In genomic region chr16:56717224-56718200, GRCm38 (mm10) we compare ENCODE assay signal across 8 mouse cellular contexts. TPM values are rescaled to one million over a fixed set of nuclear protein-coding genes. Genes with fewer than 3 reads are reported as not detected.
DNase-seq lines count a peak whose midpoint lies in the region; ATAC-seq and TF ChIP-seq lines count a peak whose summit lies in the region.

Gene Tfg (minus strand): TSS chr16:56717450.

- peak; percentile 98 for DNase-seq in MN1 (ENCODE audit: low spot score)
- DNase-seq in cerebellum, adult 9-10 months: peak; percentile 99
- peak; percentile 100 for DNase-seq in hindbrain, embryonic 10.5 days (ENCODE audit: low spot score)
- peak; percentile 99 for DNase-seq in layer of hippocampus, adult 9-11 months
- DNase-seq in lung, postnatal 0 days (ENCODE audit: low spot score): peak; percentile 100
- DNase-seq in ovary, postnatal 14 days (ENCODE audit: low spot score): peak; percentile 98
- peak; percentile 99 for DNase-seq in thymus, postnatal 14 days

- TF ChIP-seq EP300 in lung, postnatal 0 days (IDR thresholded peaks at IDR 0.05): no peak

- H3K36me3 ChIP-seq in hindbrain, embryonic 10.5 days: peaks cover 5% of the 10 kb centered on the region
- H3K36me3 ChIP-seq in lung, postnatal 0 days (ENCODE audit: insufficient read depth, low read length): no peaks in the 10 kb centered on the region

- H3K4me3 ChIP-seq in hindbrain, embryonic 10.5 days: peak within 1 kb of the TSS; percentile 87
- H3K4me3 ChIP-seq in lung, postnatal 0 days (ENCODE audit: low read depth, low read length): peak within 1 kb of the TSS; percentile 74

- no peaks in the 10 kb centered on the region for H3K9me3 ChIP-seq in hindbrain, embryonic 10.5 days
- no peaks in the 10 kb centered on the region for H3K9me3 ChIP-seq in lung, postnatal 0 days (ENCODE audit: low read length)

- TF ChIP-seq CTCF in lung, postnatal 0 days (IDR thresholded peaks at IDR 0.05): no peak

- peak within 1 kb of the TSS; percentile 89 for H3K4me2 ChIP-seq in lung, postnatal 0 days (replicated peaks; ENCODE audit: low read depth, low read length)

- peak; percentile 98 for ATAC-seq in frontal cortex, adult (ENCODE audit: low TSS enrichment)
- peak; percentile 95 for ATAC-seq in lung, postnatal 0 days

- no peaks in the 10 kb centered on the region for H3K27me3 ChIP-seq in hindbrain, embryonic 10.5 days (ENCODE audit: insufficient read depth, poor library complexity, severe bottlenecking)
- no peaks in the 10 kb centered on the region for H3K27me3 ChIP-seq in lung, postnatal 0 days (replicated peaks; ENCODE audit: insufficient read depth, low read length)

- H3K4me1 ChIP-seq in hindbrain, embryonic 10.5 days (replicated peaks): peaks cover 19% of the 10 kb centered on the region
- H3K4me1 ChIP-seq in lung, postnatal 0 days (ENCODE audit: insufficient read depth, low read depth, low read length): peaks cover 8% of the 10 kb centered on the region; the same call in 1 of the 2 replicates

- H3K9ac ChIP-seq in lung, postnatal 0 days (replicated peaks; ENCODE audit: low read depth): peak within 1 kb of the TSS; percentile 76

- H3K27ac ChIP-seq in hindbrain, embryonic 10.5 days: peak within 1 kb of the TSS; percentile 98
- peak within 1 kb of the TSS; percentile 88 for H3K27ac ChIP-seq in lung, postnatal 0 days (ENCODE audit: low read length)

- under 1% methylated on average over 62 of the region's 62 CpGs for WGBS in hindbrain, embryonic 10.5 days
- 2% methylated on average over 53 of the region's 62 CpGs for WGBS in lung, postnatal 0 days

RNA-seq across cellular contexts. Expression of gene Tfg, which starts in this region (rescaled TPM):
- 180 and 183 TPM in 2 replicates for polyA plus RNA-seq in hindbrain, embryonic 10.5 days (2016; fragmentation: Nextera tagmentation; extraction: Ambion mirVana)
- 74.1 and 74.3 TPM in 2 replicates for polyA plus RNA-seq in lung, postnatal 0 days (2015; fragmentation: Nextera tagmentation; extraction: Ambion mirVana)

Comparison
In these comparisons a context has a peak if more than half of its experiments do, and no peak if none do; other contexts are left out.
1. Peak in every context shown above with its lines: DNase-seq, ATAC-seq, H3K4me3 ChIP-seq and H3K27ac ChIP-seq.